Mouse (Mus musculus) lung, postnatal 0 days (tissue): ENCODE data around the gene Usp34.

Experiments used
- CTCF ChIP-seq: IDR thresholded peaks from 2 replicates; pipeline ENCODE4 v1.5.1; 2016; ENCODE audit warnings: antibody characterized with exemption, mild to moderate bottlenecking
- EP300 ChIP-seq: IDR thresholded peaks from 2 replicates; pipeline ENCODE4 v1.6.1; 2016; ENCODE audit warnings: antibody characterized with exemption, mild to moderate bottlenecking, control low read depth

- TF ChIP-seq CTCF (no peak), EP300 (no peak)
Measured at GRCm38 (mm10) chr11:23364348-23364747, 57.7 kb downstream of the Usp34 start.
